Mouse (Mus musculus) ovary, postnatal 10 days (tissue): Measurements from ENCODE around the gene Atp8b4.
"Not testable (repeated sequence)": the region's sequence is repeated elsewhere in the genome, so short reads cannot be mapped to it uniquely, and the experiment has no call there.

Source experiments
- DNase-seq: peaks from one replicate; pipeline ENCODE4 v3.0.0; 2022; ENCODE audit warnings: low spot score

Atp8b4 gene

GRCm38 (mm10) chr2:126500521-126500920, at the start of gene Atp8b4:
TSS of gene Atp8b4 (minus strand) at chr2:126500674.
- no peak for DNase-seq

- DNase-seq: no peak
These were observed 49.2 kb upstream of the Atp8b4 start for GRCm38 (mm10) chr2:126549681-126550080.

- no peak for DNase-seq
These were observed 45.9 kb upstream of the Atp8b4 start for GRCm38 (mm10) chr2:126546392-126546791.

- DNase-seq: no peak
These were observed 44.8 kb upstream of the Atp8b4 start for GRCm38 (mm10) chr2:126545297-126545696.

GRCm38 (mm10) chr2:126542211-126542610, 41.7 kb upstream of the Atp8b4 start:
- DNase-seq: no peak

GRCm38 (mm10) chr2:126540390-126540925, 40.0 kb upstream of the Atp8b4 start:
- no peak for DNase-seq

- no peak for DNase-seq
These were observed 37.2 kb upstream of the Atp8b4 start for GRCm38 (mm10) chr2:126537654-126538053.

GRCm38 (mm10) chr2:126530581-126530980, 30.1 kb upstream of the Atp8b4 start:
- DNase-seq: no peak

- no peak for DNase-seq
These were observed 27.0 kb upstream of the Atp8b4 start for GRCm38 (mm10) chr2:126527461-126527860.

- no peak for DNase-seq
These were observed 23.8 kb upstream of the Atp8b4 start for GRCm38 (mm10) chr2:126524271-126524670.

GRCm38 (mm10) chr2:126523101-126523745, 22.7 kb upstream of the Atp8b4 start:
- not testable (repeated sequence) for DNase-seq

GRCm38 (mm10) chr2:126522056-126522455, 21.6 kb upstream of the Atp8b4 start:
- DNase-seq: no peak

- no peak for DNase-seq
These were observed 21.0 kb upstream of the Atp8b4 start for GRCm38 (mm10) chr2:126521471-126521870.

GRCm38 (mm10) chr2:126520828-126521227, 20.4 kb upstream of the Atp8b4 start:
- no peak for DNase-seq

- DNase-seq: no peak
These were observed 19.6 kb upstream of the Atp8b4 start for GRCm38 (mm10) chr2:126519872-126520581.

- no peak for DNase-seq
These were observed 14.8 kb upstream of the Atp8b4 start for GRCm38 (mm10) chr2:126515069-126515826.

GRCm38 (mm10) chr2:126508228-126508627, 7.8 kb upstream of the Atp8b4 start:
- no peak for DNase-seq

- no peak for DNase-seq
These were observed 7.0 kb upstream of the Atp8b4 start for GRCm38 (mm10) chr2:126507477-126507876.

GRCm38 (mm10) chr2:126505156-126505555, 4.7 kb upstream of the Atp8b4 start:
- DNase-seq: no peak

- DNase-seq: no peak
These were observed 744 bp downstream of the Atp8b4 start for GRCm38 (mm10) chr2:126499730-126500129.

GRCm38 (mm10) chr2:126498761-126499452, 1.6 kb downstream of the Atp8b4 start:
- no peak for DNase-seq

- DNase-seq: no peak
These were observed 3.6 kb downstream of the Atp8b4 start for GRCm38 (mm10) chr2:126496838-126497237.
